Mouse (Mus musculus) gastrocnemius, adult 8-10 months (tissue): ENCODE results near the gene Dcaf6. TPM values are rescaled to one million over a fixed set of nuclear protein-coding genes. Genes with fewer than 3 reads are reported as not detected.

ENCODE experiments used
- total RNA-seq, 4 experiments: library from RNA; stranded (reverse); gene quantifications; 2 replicates each; pipeline ENCODE4 v1.2.4; 2022

Gene Dcaf6
- total RNA-seq, 4 experiments from 2014 or later = 285 to 320 (median 302) TPM

Other genes with a start within 250 kb of the Dcaf6 start
- 10 to 100 TPM; 18.6 to 21.7 (median 19.5) TPM for gene Tiprl, start 223.5 kb downstream of the Dcaf6 start, total RNA-seq
- gene Gpr161, start 164.7 kb downstream of the Dcaf6 start, total RNA-seq = under 1 TPM; 0.68 to 0.96 (median 0.80) TPM
- 100 to 1,000 TPM; 273 to 322 (median 311) TPM for gene Mpc2, start 162 bp upstream of the Dcaf6 start, total RNA-seq
- not detected for gene Adcy10, start 24.7 kb upstream of the Dcaf6 start, total RNA-seq
- 1 to 10 TPM; 5.1 to 6.1 (median 6.0) TPM for gene Mpzl1, start 174.1 kb upstream of the Dcaf6 start, total RNA-seq
- 100 to 1,000 TPM in 3 of 4 experiments, 10 to 100 TPM in 1; 81.2 to 107 (median 103) TPM for gene Rcsd1, start 249.3 kb upstream of the Dcaf6 start, total RNA-seq